Mouse (Mus musculus) midbrain, embryonic 15.5 days (tissue): ENCODE data around the gene Zcchc9. TPM values are rescaled to one million over a fixed set of nuclear protein-coding genes. Genes with fewer than 3 reads are reported as not detected.

ENCODE experiments used
- ATAC-seq: fragments of 200-750 bp; cut with Nextera tagmentation; replicated peaks from 2 replicates; pipeline ENCODE4 v1.8.0; 2017; ENCODE audit warnings: moderate TSS enrichment
- H3K27ac ChIP-seq: fragments of 300-500 bp; sonication (generic); 2 replicates; pipeline ENCODE4 v1.5.1; 2015; ENCODE audit warnings: mild to moderate bottlenecking, inconsistent platforms
- H3K27me3 ChIP-seq: fragments of 300-500 bp; sonication (generic); replicated peaks from 2 replicates; pipeline ENCODE4 v1.6.1; 2015; ENCODE audit warnings: inconsistent platforms
- H3K36me3 ChIP-seq: fragments of 300-500 bp; sonication (generic); replicated peaks from 2 replicates; pipeline ENCODE4 v1.6.1; 2015; ENCODE audit warnings: inconsistent platforms
- H3K4me1 ChIP-seq: fragments of 300-500 bp; sonication (generic); 2 replicates; pipeline ENCODE4 v1.6.1; 2015; ENCODE audit warnings: inconsistent platforms
- H3K4me2 ChIP-seq: fragments of 300-500 bp; sonication (generic); 2 replicates; pipeline ENCODE4 v1.6.1; 2015; ENCODE audit warnings: inconsistent platforms, mild to moderate bottlenecking, moderate library complexity
- H3K4me3 ChIP-seq: fragments of 300-500 bp; sonication (generic); 2 replicates; pipeline ENCODE4 v1.5.1; 2015; ENCODE audit warnings: mild to moderate bottlenecking, inconsistent platforms
- H3K9ac ChIP-seq: fragments of 300-500 bp; sonication (generic); 2 replicates; pipeline ENCODE4 v1.6.1; 2015; ENCODE audit warnings: mild to moderate bottlenecking, inconsistent platforms
- H3K9me3 ChIP-seq: fragments of 300-500 bp; sonication (generic); 2 replicates; pipeline ENCODE4 v1.6.1; 2016; ENCODE audit warnings: inconsistent platforms
- WGBS: fragments of 180-500 bp; shearing (Covaris S2); methylation state at CpG from one replicate; pipeline ENCODE4 v1.1.7; 2015; ENCODE audit warnings: mixed read lengths; 5-methylcytosine and 5-hydroxymethylcytosine counted together
- polyA plus RNA-seq: library from polyadenylated mRNA; unstranded; fragments of >200 nt; fragmentation: Nextera tagmentation; extraction: Ambion mirVana; gene quantifications from 2 replicates; pipeline ENCODE4 v1.2.1, GENCODE M21; 2015

The Zcchc9 gene
- 19.8 and 20.8 TPM in 2 replicates for polyA plus RNA-seq

GRCm38 (mm10) chr13:91807155-91807839 lies at the start of gene Zcchc9:
Zcchc9 (minus strand) TSS chr13:91807705.
- peak within 1 kb of the TSS; percentile 99 for H3K9ac ChIP-seq
- no peaks in the 10 kb centered on the region for H3K27me3 ChIP-seq
- H3K4me3 ChIP-seq: peak within 1 kb of the TSS; percentile 82
- peak within 1 kb of the TSS; percentile 96 for H3K27ac ChIP-seq
- H3K9me3 ChIP-seq: no peaks in the 10 kb centered on the region
- peak; percentile 100 for ATAC-seq
- peak within 1 kb of the TSS; percentile 62 for H3K4me2 ChIP-seq
- H3K36me3 ChIP-seq: peaks cover 14% of the 10 kb centered on the region
- under 1% methylated on average over 48 of the region's 50 CpGs for WGBS
- H3K4me1 ChIP-seq: peaks cover 11% of the 10 kb centered on the region

GRCm38 (mm10) chr13:91854412-91854811 lies 46.9 kb upstream of the Zcchc9 start:
- Histone ChIP-seq H3K27ac (no peak overlapping the region), H3K36me3 (no peaks in the 10 kb centered on the region), H3K9me3 (no peaks in the 10 kb centered on the region), H3K27me3 (no peaks in the 10 kb centered on the region), H3K4me2 (no peak overlapping the region), H3K4me3 (no peak overlapping the region), H3K9ac (no peak overlapping the region), H3K4me1 (no peaks in the 10 kb centered on the region)
- 86% methylated on average over 3 of the region's 3 CpGs for WGBS
- ATAC-seq: no peak

GRCm38 (mm10) chr13:91827876-91828275 lies 20.4 kb upstream of the Zcchc9 start:
- Histone ChIP-seq H3K9ac (no peak overlapping the region), H3K27ac (no peak overlapping the region), H3K4me1 (no peaks in the 10 kb centered on the region), H3K4me3 (no peak overlapping the region), H3K27me3 (no peaks in the 10 kb centered on the region), H3K9me3 (no peaks in the 10 kb centered on the region), H3K4me2 (no peak overlapping the region), H3K36me3 (no peaks in the 10 kb centered on the region)
- no peak for ATAC-seq

GRCm38 (mm10) chr13:91826066-91826465 lies 18.6 kb upstream of the Zcchc9 start:
- no peaks in the 10 kb centered on the region for H3K36me3 ChIP-seq
- H3K4me2 ChIP-seq: no peak overlapping the region
- H3K4me1 ChIP-seq: no peaks in the 10 kb centered on the region
- H3K9me3 ChIP-seq: no peaks in the 10 kb centered on the region
- 91% methylated on average over 2 of the region's 2 CpGs for WGBS
- H3K4me3 ChIP-seq: no peak overlapping the region
- no peak overlapping the region for H3K27ac ChIP-seq
- no peak overlapping the region for H3K9ac ChIP-seq
- no peaks in the 10 kb centered on the region for H3K27me3 ChIP-seq
- ATAC-seq: no peak

- no peaks in the 10 kb centered on the region for H3K4me1 ChIP-seq
- WGBS: 78% methylated on average over 4 of the region's 4 CpGs
- H3K27ac ChIP-seq: no peak overlapping the region
- no peak overlapping the region for H3K4me3 ChIP-seq
- no peak for ATAC-seq
- H3K4me2 ChIP-seq: no peak overlapping the region
- H3K36me3 ChIP-seq: no peaks in the 10 kb centered on the region
- no peak overlapping the region for H3K9ac ChIP-seq
- no peaks in the 10 kb centered on the region for H3K27me3 ChIP-seq
- H3K9me3 ChIP-seq: no peaks in the 10 kb centered on the region
These were observed 17.5 kb upstream of the Zcchc9 start for GRCm38 (mm10) chr13:91824845-91825550.

GRCm38 (mm10) chr13:91823735-91824134 lies 16.2 kb upstream of the Zcchc9 start:
- Histone ChIP-seq H3K27me3 (no peaks in the 10 kb centered on the region), H3K4me1 (no peaks in the 10 kb centered on the region), H3K36me3 (no peaks in the 10 kb centered on the region), H3K27ac (no peak overlapping the region), H3K9ac (no peak overlapping the region), H3K4me3 (no peak overlapping the region), H3K4me2 (no peak overlapping the region), H3K9me3 (no peaks in the 10 kb centered on the region)
- no peak for ATAC-seq
- 78% methylated on average over 6 of the region's 6 CpGs for WGBS

GRCm38 (mm10) chr13:91814670-91815069 lies 7.2 kb upstream of the Zcchc9 start:
- Histone ChIP-seq H3K36me3 (no peaks in the 10 kb centered on the region), H3K9me3 (0 out of 2 replicates have a peak, but pooled peaks cover 4% of the 10 kb centered on the region), H3K9ac (no peak overlapping the region), H3K4me3 (no peak overlapping the region), H3K27me3 (no peaks in the 10 kb centered on the region), H3K4me1 (no peaks in the 10 kb centered on the region; the same call in 1 of the 2 replicates), H3K27ac (no peak overlapping the region), H3K4me2 (no peak overlapping the region)
- ATAC-seq: no peak
- WGBS: 93% methylated on average over 5 of the region's 5 CpGs

GRCm38 (mm10) chr13:91809476-91809875 lies 2.0 kb upstream of the Zcchc9 start:
- Histone ChIP-seq H3K27ac (no peak overlapping the region), H3K4me2 (no peak overlapping the region), H3K4me3 (no peak overlapping the region), H3K9me3 (0 out of 2 replicates have a peak, but pooled peaks cover 1% of the 10 kb centered on the region), H3K27me3 (no peaks in the 10 kb centered on the region), H3K9ac (no peak overlapping the region), H3K4me1 (peaks cover 11% of the 10 kb centered on the region), H3K36me3 (peaks cover 11% of the 10 kb centered on the region)
- 51% methylated on average over 2 of the region's 2 CpGs for WGBS
- no peak for ATAC-seq

GRCm38 (mm10) chr13:91807874-91808575 lies 520 bp upstream of the Zcchc9 start:
- Histone ChIP-seq H3K36me3 (peaks cover 14% of the 10 kb centered on the region), H3K4me3 (peak overlapping the region; percentile 82), H3K4me1 (peaks cover 11% of the 10 kb centered on the region), H3K4me2 (peak overlapping the region; percentile 62), H3K9me3 (no peaks in the 10 kb centered on the region), H3K27me3 (no peaks in the 10 kb centered on the region), H3K27ac (peak overlapping the region; percentile 96), H3K9ac (peak overlapping the region; percentile 99)
- 0 out of 2 replicates have a peak, but pooled peaks have one; percentile 24 for ATAC-seq
- 31% methylated on average over 20 of the region's 20 CpGs for WGBS

GRCm38 (mm10) chr13:91801726-91802125 lies 5.8 kb downstream of the Zcchc9 start:
- Histone ChIP-seq H3K36me3 (peaks cover 42% of the 10 kb centered on the region), H3K4me1 (peaks cover 5% of the 10 kb centered on the region; the same call in 1 of the 2 replicates), H3K4me3 (no peak overlapping the region), H3K9ac (no peak overlapping the region), H3K27ac (no peak overlapping the region), H3K9me3 (no peaks in the 10 kb centered on the region), H3K27me3 (no peaks in the 10 kb centered on the region), H3K4me2 (no peak overlapping the region)
- WGBS: 87% methylated on average over 5 of the region's 5 CpGs
- no peak for ATAC-seq

- Histone ChIP-seq H3K9ac (no peak overlapping the region), H3K27me3 (no peaks in the 10 kb centered on the region), H3K4me2 (no peak overlapping the region), H3K4me1 (no peaks in the 10 kb centered on the region), H3K36me3 (peaks cover 41% of the 10 kb centered on the region), H3K9me3 (no peaks in the 10 kb centered on the region), H3K4me3 (no peak overlapping the region), H3K27ac (no peak overlapping the region)
- no peak for ATAC-seq
- WGBS: 94% methylated on average over 10 of the region's 10 CpGs
These were observed 10.1 kb downstream of the Zcchc9 start for GRCm38 (mm10) chr13:91797442-91797841.

GRCm38 (mm10) chr13:91796916-91797315 lies 10.6 kb downstream of the Zcchc9 start:
- H3K36me3 ChIP-seq: peaks cover 41% of the 10 kb centered on the region
- H3K4me2 ChIP-seq: no peak overlapping the region
- ATAC-seq: no peak
- H3K4me3 ChIP-seq: no peak overlapping the region
- no peaks in the 10 kb centered on the region for H3K4me1 ChIP-seq
- H3K9me3 ChIP-seq: no peaks in the 10 kb centered on the region
- no peak overlapping the region for H3K9ac ChIP-seq
- 98% methylated on average over 6 of the region's 6 CpGs for WGBS
- H3K27ac ChIP-seq: no peak overlapping the region
- no peaks in the 10 kb centered on the region for H3K27me3 ChIP-seq
